Mouse (Mus musculus): ENCODE results near the gene Dgki.

DNA sequence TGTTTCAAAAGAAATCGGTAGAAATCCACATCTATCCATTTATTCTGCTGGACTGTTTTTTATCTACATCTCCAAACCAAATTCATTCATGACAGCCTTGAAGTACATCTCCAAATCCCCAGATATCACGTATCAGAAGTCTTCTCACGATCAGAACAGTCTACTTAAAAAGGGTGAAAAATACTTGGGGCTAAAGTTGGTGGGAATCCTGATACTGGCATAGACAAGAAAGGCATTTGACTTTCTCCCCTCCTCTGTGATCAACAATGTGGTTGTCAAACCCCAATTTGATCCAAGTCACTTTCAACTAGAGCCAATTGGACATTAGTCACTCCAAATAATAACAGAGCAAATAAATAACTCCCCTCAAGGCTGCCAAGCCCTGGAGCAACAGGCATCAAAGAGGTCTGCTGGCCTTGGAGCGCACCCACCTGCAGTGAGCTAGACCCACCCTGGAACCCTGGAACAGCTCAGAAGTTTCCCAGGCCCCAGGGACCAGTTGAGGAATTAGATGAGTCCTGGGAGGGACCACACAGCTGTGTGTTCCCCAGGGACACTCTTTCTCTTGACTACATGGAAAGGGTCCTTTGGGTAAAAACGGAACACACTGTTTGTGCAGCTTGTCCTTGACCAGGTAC is 499.6 kb downstream of the Dgki start:
- TF ChIP-seq CTCF (IDR thresholded peaks at IDR 0.05; ENCODE audit: control insufficient read depth, insufficient read depth, insufficient read length), result no peak
- no peak for TF ChIP-seq USF1 (IDR thresholded peaks at IDR 0.05; ENCODE audit: low read depth)
- no peak for TF ChIP-seq MYOD1 (IDR thresholded peaks at IDR 0.05; ENCODE audit: control insufficient read depth, insufficient read length, low read depth)
- TF ChIP-seq MYOG (IDR thresholded peaks at IDR 0.05; ENCODE audit: control insufficient read depth, extremely low read depth, insufficient read length), result no peak
- no peak for TF ChIP-seq FOSL1 (IDR thresholded peaks at IDR 0.05; ENCODE audit: insufficient read depth, low read length, poor library complexity, severe bottlenecking)
- TF ChIP-seq MAX (IDR thresholded peaks at IDR 0.05), result no peak
- no peak for TF ChIP-seq CEBPB (IDR thresholded peaks at IDR 0.05; ENCODE audit: low read depth)
